Mouse (Mus musculus) adrenal gland, postnatal 25 days (tissue): ENCODE measurements around the gene Cldn22. TPM values are rescaled to one million over a fixed set of nuclear protein-coding genes. Genes with fewer than 3 reads are reported as not detected.
"Not testable (repeated sequence)": the region's sequence is repeated elsewhere in the genome, so short reads cannot be mapped to it uniquely, and the experiment has no call there.

Experiments used
- DNase-seq: peaks from one replicate; pipeline ENCODE4 v3.0.0; 2021; ENCODE audit warnings: mixed read lengths
- long read RNA-seq: library from polyadenylated mRNA; stranded (forward); transcript quantifications from one replicate; pipeline ENCODE4 v2.0.0, GENCODE M21; 2021
- total RNA-seq: library from RNA; stranded (reverse); gene quantifications from 2 replicates; pipeline ENCODE4 v1.2.3, GENCODE M21; 2021

The Cldn22 gene
- total RNA-seq = 1.1 TPM in 1 of 2 replicates, not detected in the other
- long read RNA-seq, partial matches to known transcripts = 0 of 1 reads
- long read RNA-seq, other reads (novel, unspliced or antisense) = 0 of 1 reads

GRCm38 (mm10) chr8:47824182-47824581 lies at the start of gene Cldn22:
TSS of gene Cldn22 (plus strand) at chr8:47824482.
- DNase-seq = no peak

DNA sequence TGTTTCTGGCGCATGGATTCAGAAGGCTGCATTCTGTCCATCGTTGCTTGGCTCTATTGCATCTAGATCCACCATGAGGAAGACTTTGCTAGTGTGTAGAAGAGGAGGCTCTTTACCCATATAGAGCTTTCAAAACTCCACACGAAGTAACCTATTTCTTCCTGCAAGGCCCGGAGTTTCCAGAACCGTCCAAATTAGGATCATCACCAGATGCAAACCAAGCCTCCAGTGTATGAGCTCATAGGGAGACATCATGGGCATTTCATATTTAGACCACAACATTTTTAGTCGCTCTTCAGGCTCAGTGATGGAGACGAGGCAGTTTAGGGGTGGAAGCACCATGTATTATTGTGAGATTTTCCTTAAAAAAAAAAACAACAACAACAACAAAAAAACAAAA lies 46.9 kb upstream of the Cldn22 start:
- DNase-seq = no peak

GRCm38 (mm10) chr8:47779589-47779988 lies 44.7 kb upstream of the Cldn22 start:
- no peak for DNase-seq

- no peak for DNase-seq
Measured at GRCm38 (mm10) chr8:47781881-47782280, 42.4 kb upstream of the Cldn22 start.

DNA sequence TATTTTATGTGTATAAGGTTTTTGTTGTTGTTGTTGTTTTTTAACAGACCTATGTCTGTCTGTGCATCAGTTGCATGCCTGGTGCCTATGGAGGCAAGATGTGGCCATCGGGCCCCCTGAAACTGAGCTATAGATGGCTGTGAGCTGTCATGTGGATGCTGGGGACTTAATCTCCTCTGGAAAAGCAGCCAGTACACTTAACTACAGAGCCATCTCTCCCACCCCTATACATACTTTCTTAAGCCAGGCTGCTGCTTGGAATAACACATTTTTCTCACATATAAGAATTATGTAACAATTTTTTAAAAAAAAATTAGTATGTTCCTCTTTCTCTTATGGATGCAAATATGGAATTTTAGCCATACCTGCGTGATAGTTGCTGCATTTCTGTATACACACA lies 40.7 kb upstream of the Cldn22 start:
- DNase-seq = no peak

DNA sequence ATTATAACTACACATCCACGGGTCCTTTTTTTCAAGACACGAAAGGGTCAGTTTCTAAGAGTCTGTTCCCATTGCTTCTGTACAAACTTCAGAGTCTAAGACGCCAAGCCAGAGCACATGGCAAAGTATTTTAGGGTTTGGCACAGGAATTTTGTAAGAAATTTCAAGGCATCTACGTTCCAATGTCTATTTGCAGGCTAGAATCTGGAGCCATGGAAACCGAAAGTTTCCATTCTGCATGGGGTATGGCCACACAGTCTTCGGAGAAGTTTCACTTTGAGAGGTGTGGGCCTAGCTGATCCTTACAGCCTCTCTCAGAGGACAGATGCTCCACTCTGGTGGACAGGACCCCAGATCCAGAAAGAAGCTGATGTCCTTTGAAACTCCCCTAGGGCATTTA lies 40.3 kb upstream of the Cldn22 start:
- DNase-seq = no peak

DNA sequence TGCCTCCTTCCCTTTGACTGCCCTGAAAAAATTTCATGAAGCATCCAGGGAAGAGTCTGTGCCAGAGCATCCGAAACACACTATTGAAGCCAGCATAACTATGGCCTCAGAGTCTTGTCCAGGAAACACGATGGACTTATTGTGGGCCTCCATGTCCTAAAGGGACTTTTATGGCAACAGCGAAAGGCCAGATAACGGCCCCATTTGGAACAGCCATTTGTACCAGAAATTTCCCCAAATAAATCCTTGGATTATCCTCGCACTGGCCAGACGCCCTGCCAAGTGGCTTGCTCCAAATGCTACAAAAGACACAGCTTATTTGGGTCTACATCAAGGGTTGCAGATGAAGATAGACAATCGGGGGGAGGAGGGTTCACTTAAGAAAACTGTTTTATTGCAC lies 39.8 kb upstream of the Cldn22 start:
- DNase-seq = no peak

- no peak for DNase-seq
Measured at GRCm38 (mm10) chr8:47786323-47786722, 38.0 kb upstream of the Cldn22 start.

- peak; percentile 15 for DNase-seq
Measured at GRCm38 (mm10) chr8:47787705-47788104, 36.6 kb upstream of the Cldn22 start.

GRCm38 (mm10) chr8:47791986-47792385 lies 32.3 kb upstream of the Cldn22 start:
- DNase-seq = no peak

- no peak for DNase-seq
Measured at GRCm38 (mm10) chr8:47799438-47799837, 24.8 kb upstream of the Cldn22 start.

DNA sequence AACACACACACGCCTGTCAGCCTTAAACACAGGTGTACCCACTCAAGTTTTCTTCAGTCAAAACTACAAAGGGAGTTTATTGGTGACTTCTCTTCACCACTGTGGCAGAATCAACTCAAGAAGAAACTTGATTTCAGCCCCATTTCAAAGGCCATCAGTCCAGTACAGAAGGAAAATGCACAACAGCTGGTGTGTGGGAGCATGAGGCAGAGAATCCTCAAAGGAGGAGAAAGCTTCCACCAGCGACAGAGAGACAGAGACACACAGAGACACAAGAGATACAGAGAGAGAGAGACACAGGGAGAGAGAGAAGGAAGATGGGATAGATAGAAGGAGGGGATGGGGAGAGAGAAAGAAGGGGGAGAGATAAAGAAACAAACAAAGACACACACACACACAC lies 21.9 kb upstream of the Cldn22 start:
- no peak for DNase-seq

DNA sequence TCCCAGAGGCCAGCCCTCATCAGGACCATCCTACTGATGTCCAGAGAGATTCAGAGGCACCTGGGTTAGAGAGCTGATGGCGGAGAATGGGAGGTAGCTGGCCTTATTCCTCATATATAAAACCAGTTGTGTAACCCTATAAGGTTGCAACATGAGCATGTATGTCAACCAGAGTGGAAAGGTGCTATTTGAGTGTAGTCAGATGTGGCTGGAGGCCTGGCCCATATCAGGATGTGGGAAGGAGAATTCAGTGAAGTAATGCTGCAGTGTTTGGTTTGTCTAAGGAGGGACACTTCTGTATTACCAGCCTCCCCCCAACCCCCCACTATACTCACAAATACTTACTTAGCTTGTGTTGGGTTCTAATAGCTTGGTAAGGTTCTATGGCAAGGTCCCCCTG lies 20.0 kb upstream of the Cldn22 start:
- no peak for DNase-seq

GRCm38 (mm10) chr8:47809970-47810665 lies 14.2 kb upstream of the Cldn22 start:
- DNase-seq = no peak

GRCm38 (mm10) chr8:47810666-47811015 lies 13.6 kb upstream of the Cldn22 start:
- no peak for DNase-seq

DNA sequence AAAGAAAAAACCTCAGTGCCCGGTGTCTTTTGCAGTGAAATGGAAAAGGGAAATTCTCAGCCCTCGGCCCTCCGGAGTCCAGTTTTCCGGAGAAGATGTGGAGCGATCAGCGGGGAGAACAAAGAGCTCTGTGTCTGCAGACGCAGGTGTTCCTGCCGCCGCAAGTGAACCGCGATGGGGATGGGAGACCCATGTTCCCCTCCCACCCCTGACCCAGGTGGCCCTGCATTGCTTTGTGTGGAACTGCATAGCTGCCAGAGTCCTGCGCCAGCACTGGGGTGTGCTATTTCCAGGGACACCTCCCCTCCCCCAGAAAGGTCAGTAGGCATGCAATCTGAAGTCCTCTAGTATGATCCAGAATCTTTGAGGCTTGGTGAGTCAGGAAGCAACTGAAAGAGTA lies 13.1 kb upstream of the Cldn22 start:
- no peak for DNase-seq

DNA sequence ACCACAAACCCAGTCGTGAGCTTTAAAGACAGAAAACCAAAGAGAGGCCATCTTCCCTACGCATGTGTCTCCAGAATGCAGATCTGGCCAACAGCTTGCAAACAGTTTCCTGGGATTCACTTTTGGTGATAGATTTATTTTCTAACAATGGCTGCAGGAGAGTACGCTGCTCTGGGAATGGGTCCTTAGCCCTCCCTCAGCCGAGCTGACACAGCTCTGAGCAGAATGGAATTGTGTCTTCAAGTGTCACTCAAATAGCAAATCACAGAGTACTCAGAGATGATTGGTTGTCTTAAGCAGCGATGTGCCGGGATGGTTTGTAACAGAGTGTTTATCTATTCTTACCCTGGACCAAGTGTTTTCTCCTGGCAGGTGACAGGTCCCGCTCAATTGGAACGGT lies 5.2 kb upstream of the Cldn22 start:
- DNase-seq = no peak

DNA sequence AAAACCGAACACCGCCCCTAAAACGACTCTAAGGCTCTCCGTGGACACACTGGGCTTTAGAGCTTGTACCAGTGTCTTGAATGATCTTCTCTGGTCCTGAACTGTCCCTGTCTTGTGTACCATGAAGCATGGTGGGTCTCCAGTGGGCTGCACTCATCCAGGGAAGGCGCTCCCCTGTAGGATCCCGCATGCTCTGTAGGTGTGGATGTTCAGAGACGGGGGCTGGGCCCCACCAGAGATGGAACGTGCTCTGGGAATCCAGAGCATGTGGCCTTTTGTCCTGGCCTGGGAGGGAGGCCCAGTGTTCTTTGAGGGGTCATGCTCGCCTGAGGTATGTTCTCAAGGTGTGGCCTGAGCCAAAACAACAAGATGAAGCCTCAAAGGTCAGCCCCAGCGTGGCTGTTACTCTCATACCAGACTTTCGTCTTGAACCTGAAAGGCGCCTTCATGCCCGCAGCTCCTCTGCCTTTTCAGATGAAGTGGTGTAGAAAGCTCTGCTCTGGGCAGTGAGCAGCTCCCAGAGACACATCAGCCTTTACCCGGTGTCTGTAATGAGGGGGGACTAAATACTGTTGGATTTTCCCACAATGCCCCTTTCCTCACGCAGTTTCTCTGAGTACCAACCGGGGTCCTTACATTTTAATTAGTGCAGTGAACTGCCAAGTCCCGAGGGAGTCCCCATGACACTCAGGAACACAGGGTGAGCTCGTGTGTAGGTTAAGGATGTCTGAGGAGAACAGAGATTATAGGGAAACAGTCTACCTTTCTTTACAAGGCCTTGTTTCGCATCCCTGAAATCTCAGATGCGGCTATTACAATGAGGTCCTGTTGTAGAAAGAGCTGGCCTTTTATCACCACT lies 3.1 kb upstream of the Cldn22 start:
- DNase-seq = no peak

DNA sequence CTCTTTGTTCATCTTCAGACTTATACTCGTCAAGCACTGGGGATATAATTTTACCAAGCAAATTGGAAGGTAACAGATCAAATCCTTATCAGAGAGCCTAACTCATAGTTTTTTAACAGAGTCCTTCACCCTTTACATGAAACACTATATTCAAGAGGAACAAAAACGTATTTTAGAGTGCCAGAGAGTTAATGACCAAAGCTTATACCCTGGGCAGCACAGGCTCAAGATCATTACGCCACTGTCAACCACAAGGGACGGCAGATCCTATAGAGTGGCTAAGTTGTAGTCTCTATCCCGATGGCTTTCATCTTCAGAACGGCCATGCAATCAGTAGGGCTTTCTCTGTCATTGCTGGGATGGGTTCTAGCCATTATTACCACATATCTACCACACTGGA lies 2.4 kb upstream of the Cldn22 start, which contains the start of gene Cldn24:
TSS of gene Cldn24 (plus strand) at position 301 of the 400 bp plus-strand sequence.
- DNase-seq = no peak

- not testable (repeated sequence) for DNase-seq
Measured at GRCm38 (mm10) chr8:47822541-47822940, 1.7 kb upstream of the Cldn22 start.

DNA sequence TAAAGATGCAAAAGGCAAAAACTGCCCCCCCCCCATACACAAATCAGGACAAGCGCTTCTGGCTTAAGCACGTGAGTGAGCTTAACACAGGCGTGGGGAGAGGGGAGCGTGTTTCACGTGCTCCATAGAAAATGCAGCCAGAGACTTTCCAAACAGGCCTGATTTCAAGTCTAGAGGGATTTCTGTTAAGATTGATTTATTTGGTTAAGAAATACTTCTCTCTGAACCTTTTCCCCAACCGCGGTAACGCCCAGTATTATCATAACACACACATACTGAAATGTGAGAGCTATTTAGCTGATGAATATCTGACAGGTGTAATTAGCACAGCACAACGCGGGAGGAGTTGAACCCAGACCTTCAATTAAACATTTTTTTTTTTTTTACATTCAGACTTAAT lies 505 bp upstream of the Cldn22 start:
- no peak for DNase-seq

- DNase-seq = no peak
Measured at GRCm38 (mm10) chr8:47825596-47825995, 1.3 kb downstream of the Cldn22 start.

DNA sequence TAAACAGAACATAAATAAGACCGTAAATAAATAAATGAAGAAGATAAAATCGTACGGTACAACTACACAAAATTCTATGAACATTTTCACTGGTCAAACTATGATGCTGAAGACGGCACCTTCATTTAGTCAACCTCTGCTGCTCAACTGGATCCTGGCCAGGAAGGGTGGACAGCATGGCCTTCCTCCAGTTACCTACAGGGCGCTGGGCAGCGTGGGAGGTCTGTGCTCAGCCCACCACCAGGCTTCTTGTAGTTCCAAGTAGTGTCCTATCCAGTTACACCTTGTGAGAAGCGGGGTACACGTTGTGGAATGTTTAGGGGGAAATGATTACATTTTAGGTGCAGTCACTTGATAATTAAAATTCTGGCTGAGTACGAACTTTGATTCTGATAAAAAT lies 2.6 kb downstream of the Cldn22 start:
- no peak for DNase-seq

DNA sequence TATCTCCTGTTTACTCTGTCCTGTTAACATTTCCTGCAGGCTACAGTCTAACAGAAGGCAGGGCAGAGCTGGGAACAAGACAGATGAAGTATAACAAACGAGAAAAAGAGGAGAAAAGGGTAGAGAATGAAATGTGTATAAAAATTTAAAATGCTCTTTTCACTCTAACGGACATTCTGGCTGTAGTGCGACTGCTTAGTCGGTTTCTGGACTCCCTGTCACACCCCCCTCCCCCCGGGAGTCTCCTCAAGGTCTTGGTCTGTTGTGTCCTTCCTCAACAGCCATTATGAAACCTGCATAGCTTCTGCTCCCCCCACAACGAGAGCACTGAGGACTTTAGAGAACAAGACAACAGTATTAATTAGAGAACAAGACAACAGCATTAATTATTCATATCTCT lies 8.3 kb downstream of the Cldn22 start:
- peak; percentile 50 for DNase-seq
